Mouse (Mus musculus): ENCODE data around the gene Ncoa1. TPM values are rescaled to one million over a fixed set of nuclear protein-coding genes. Genes with fewer than 3 reads are reported as not detected.

The Ncoa1 gene
- 21.3 and 21.4 TPM in 2 replicates for polyA plus RNA-seq (2015; fragmentation: Nextera tagmentation; extraction: Ambion mirVana)

GRCm38 (mm10) chr12:4476832-4477671 is at the start of gene Ncoa1:
Gene Ncoa1, minus strand, starts transcription at chr12:4477182.

GRCm38 (mm10) chr12:4233572-4234508 is 243.1 kb downstream of the Ncoa1 start, which contains the start of the genes Ptrhd1 and Cenpo:
Gene Ptrhd1, plus strand, starts transcription at chr12:4234027.
Gene Cenpo, minus strand, starts transcription at chr12:4234294.

Other genes starting within 250 kb of the Ncoa1 start
- 9.0 and 9.6 TPM in 2 replicates for gene Ptrhd1, start 243.2 kb downstream of the Ncoa1 start, polyA plus RNA-seq (2015; fragmentation: Nextera tagmentation; extraction: Ambion mirVana)
- 5.1 and 5.8 TPM in 2 replicates for gene Cenpo, start 242.9 kb downstream of the Ncoa1 start, polyA plus RNA-seq (2015; fragmentation: Nextera tagmentation; extraction: Ambion mirVana)
- 23.3 and 25.6 TPM in 2 replicates for gene Itsn2, start 115.5 kb upstream of the Ncoa1 start, polyA plus RNA-seq (2015; fragmentation: Nextera tagmentation; extraction: Ambion mirVana)
- gene Gm3625, start 115.7 kb upstream of the Ncoa1 start, polyA plus RNA-seq (2015; fragmentation: Nextera tagmentation; extraction: Ambion mirVana) = not detected in 2 replicates